Mouse (Mus musculus) ES-E14 (cell line): Measurements from ENCODE around the gene Vmn1r1.

Source experiments
- MAFK ChIP-seq: IDR thresholded peaks from 2 replicates; pipeline ENCODE4 v1.6.1; 2014; ENCODE audit warnings: mild to moderate bottlenecking, low read depth, low read length, inconsistent platforms; ENCODE audit not compliant: insufficient read depth
- ZC3H11A ChIP-seq: IDR thresholded peaks from 2 replicates; pipeline ENCODE4 v1.6.1; 2012; ENCODE audit warnings: low read depth, mild to moderate bottlenecking, inconsistent platforms, low read length, borderline replicate concordance
- ZNF384 ChIP-seq: IDR thresholded peaks from 2 replicates; pipeline ENCODE4 v1.6.1; 2012; ENCODE audit warnings: low read depth, low read length, inconsistent platforms

GRCm38 (mm10) chr1:182105023-182105422 lies 59.3 kb downstream of the Vmn1r1 start:
- TF ChIP-seq MAFK (no peak), ZNF384 (no peak), ZC3H11A (no peak)
